Mouse (Mus musculus) midbrain, postnatal 0 days (tissue): ENCODE data around the gene Alpl. TPM values are rescaled to one million over a fixed set of nuclear protein-coding genes. Genes with fewer than 3 reads are reported as not detected.

ENCODE experiments used
- ATAC-seq: fragments of 200-750 bp; cut with Nextera tagmentation; 2 replicates; pipeline ENCODE4 v1.8.0; 2017; ENCODE audit warnings: moderate number of reproducible peaks, mild to moderate bottlenecking, moderate TSS enrichment, moderate library complexity; ENCODE audit not compliant: low FRiP score
- DNase-seq: peaks from one replicate; pipeline ENCODE4 v3.0.0-alpha.2; 2015; ENCODE audit warnings: low spot score
- H3K27ac ChIP-seq: fragments of 300-500 bp; sonication (generic); 2 replicates; pipeline ENCODE4 v1.5.1; 2014; ENCODE audit warnings: low read depth, mild to moderate bottlenecking, low read length, mixed read lengths
- H3K27me3 ChIP-seq: fragments of 300-500 bp; sonication (generic); 2 replicates; pipeline ENCODE4 v1.6.1; 2014; ENCODE audit warnings: low read length, control low read depth, mixed read lengths; ENCODE audit not compliant: insufficient read depth
- H3K36me3 ChIP-seq: fragments of 300-500 bp; sonication (generic); 2 replicates; pipeline ENCODE4 v1.6.1; 2014; ENCODE audit warnings: low read length, control low read depth, mixed read lengths; ENCODE audit not compliant: insufficient read depth
- H3K4me1 ChIP-seq: fragments of 300-500 bp; sonication (generic); 2 replicates; pipeline ENCODE4 v1.6.1; 2014; ENCODE audit warnings: mild to moderate bottlenecking, control low read depth, antibody characterized with exemption, low read length, mixed read lengths; ENCODE audit not compliant: insufficient read depth
- H3K4me2 ChIP-seq: fragments of 300-500 bp; sonication (generic); 2 replicates; pipeline ENCODE4 v1.6.1; 2014; ENCODE audit warnings: low read depth, mild to moderate bottlenecking, low read length, mixed read lengths; ENCODE audit not compliant: poor library complexity, severe bottlenecking
- H3K4me3 ChIP-seq: fragments of 300-500 bp; sonication (generic); 2 replicates; pipeline ENCODE4 v1.5.1; 2014; ENCODE audit warnings: low read depth, mild to moderate bottlenecking, low read length, moderate library complexity
- H3K9ac ChIP-seq: fragments of 300-500 bp; sonication (generic); replicated peaks from 2 replicates; pipeline ENCODE4 v1.6.1; 2014; ENCODE audit warnings: mild to moderate bottlenecking, low read length, moderate library complexity, mixed read lengths; ENCODE audit not compliant: poor library complexity, severe bottlenecking
- H3K9me3 ChIP-seq: fragments of 300-500 bp; sonication (generic); 2 replicates; pipeline ENCODE4 v1.6.1; 2016; ENCODE audit warnings: low read length, control low read depth
- CTCF ChIP-seq: IDR thresholded peaks from 2 replicates; pipeline ENCODE4 v1.5.1; 2016; ENCODE audit warnings: antibody characterized with exemption, mild to moderate bottlenecking
- WGBS: fragments of 180-500 bp; shearing (Covaris S2); extraction: QIAGEN DNeasy Blood & Tissue Kit; methylation state at CpG from one replicate; pipeline ENCODE4 v1.1.7; 2014; 5-methylcytosine and 5-hydroxymethylcytosine counted together
- polyA plus RNA-seq: library from polyadenylated mRNA; unstranded; fragments of >200 nt; fragmentation: Nextera tagmentation; extraction: Ambion mirVana; gene quantifications from 2 replicates; pipeline ENCODE4 v1.2.1, GENCODE M21; 2015
- total RNA-seq: library from RNA; depleted of rRNA; stranded (reverse); fragments of >200 nt; gene quantifications from 2 replicates; pipeline ENCODE4 v1.2.3, GENCODE M21; 2014

The Alpl gene
- total and polyA plus RNA-seq, 2 experiments from 2014 or later = 14.3 to 16.1 TPM

DNA sequence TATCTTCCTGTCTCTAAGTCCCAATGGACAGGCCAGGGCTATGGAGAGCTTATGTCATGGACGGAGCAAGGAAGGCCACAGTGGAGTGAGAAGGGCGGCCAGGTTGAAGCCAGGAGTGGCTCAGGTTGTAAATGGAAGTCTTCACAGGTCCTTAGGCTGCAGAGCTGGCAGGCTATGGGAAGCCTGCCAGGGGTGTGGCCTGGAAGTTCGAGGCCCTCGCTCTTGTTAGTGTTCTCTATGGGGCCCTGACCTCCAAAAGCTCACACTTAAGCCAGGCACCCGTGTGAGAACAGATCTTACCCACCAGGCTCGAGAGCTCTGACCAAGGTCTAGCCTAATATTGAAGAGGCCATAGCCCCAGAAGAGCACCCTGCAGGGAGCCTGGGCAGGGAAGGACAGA, 9.7 kb downstream of the Alpl start:
- 85% methylated on average over 6 of the region's 6 CpGs for WGBS
- no peaks in the 10 kb centered on the region for H3K9me3 ChIP-seq
- no peak overlapping the region for H3K9ac ChIP-seq
- no peaks in the 10 kb centered on the region for H3K36me3 ChIP-seq
- H3K27ac ChIP-seq = no peak overlapping the region
- no peaks in the 10 kb centered on the region; the same call in 1 of the 2 replicates for H3K4me1 ChIP-seq
- no peak for ATAC-seq
- H3K27me3 ChIP-seq = no peaks in the 10 kb centered on the region
- no peak for DNase-seq
- no peak for TF ChIP-seq CTCF
- H3K4me2 ChIP-seq = no peak overlapping the region
- H3K4me3 ChIP-seq = no peak overlapping the region

DNA sequence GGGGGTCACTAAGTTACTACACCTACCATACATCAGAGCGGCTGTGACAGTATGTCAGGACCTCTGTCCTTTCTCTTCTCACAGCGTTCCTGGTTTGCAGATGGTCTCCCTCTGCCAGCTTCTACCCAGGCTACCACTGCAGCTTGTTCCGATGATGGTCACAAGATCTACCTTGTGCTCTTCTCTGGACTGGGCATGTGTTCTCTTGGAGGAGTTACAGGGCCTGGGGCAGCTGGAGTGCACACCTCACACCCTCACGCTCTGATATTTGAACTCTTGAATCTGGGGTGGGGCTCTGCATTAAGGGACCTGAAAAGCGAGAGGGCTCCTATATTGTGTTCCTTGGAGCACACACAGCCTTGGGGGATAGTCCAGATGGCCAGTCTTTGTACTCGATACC, 10.9 kb downstream of the Alpl start:
- TF ChIP-seq CTCF = no peak
- Histone ChIP-seq H3K4me1 (no peaks in the 10 kb centered on the region; the same call in 1 of the 2 replicates), H3K9ac (no peak overlapping the region), H3K27ac (no peak overlapping the region), H3K9me3 (no peaks in the 10 kb centered on the region), H3K36me3 (no peaks in the 10 kb centered on the region), H3K27me3 (no peaks in the 10 kb centered on the region), H3K4me3 (no peak overlapping the region), H3K4me2 (no peak overlapping the region)
- ATAC-seq (no peak), DNase-seq (no peak)
- 90% methylated on average over 6 of the region's 6 CpGs for WGBS

GRCm38 (mm10) chr4:137784741-137785140, 11.4 kb downstream of the Alpl start:
- H3K27me3 ChIP-seq = no peaks in the 10 kb centered on the region
- H3K9ac ChIP-seq = no peak overlapping the region
- no peaks in the 10 kb centered on the region; the same call in 1 of the 2 replicates for H3K4me1 ChIP-seq
- DNase-seq (no peak), ATAC-seq (no peak)
- TF ChIP-seq CTCF = no peak
- H3K4me2 ChIP-seq = no peak overlapping the region
- WGBS = 78% methylated on average over 6 of the region's 6 CpGs
- H3K36me3 ChIP-seq = no peaks in the 10 kb centered on the region
- no peak overlapping the region for H3K27ac ChIP-seq
- H3K9me3 ChIP-seq = no peaks in the 10 kb centered on the region
- H3K4me3 ChIP-seq = no peak overlapping the region

- Histone ChIP-seq H3K9me3 (no peaks in the 10 kb centered on the region), H3K4me1 (no peaks in the 10 kb centered on the region; the same call in 1 of the 2 replicates), H3K27ac (peak overlapping the region; percentile 47), H3K36me3 (no peaks in the 10 kb centered on the region), H3K27me3 (no peaks in the 10 kb centered on the region), H3K9ac (no peak overlapping the region), H3K4me3 (no peak overlapping the region), H3K4me2 (no peak overlapping the region)
- ATAC-seq (peak; percentile 52; the same call in 1 of the 2 replicates), DNase-seq (peak; percentile 62)
- 26% methylated on average over 8 of the region's 9 CpGs for WGBS
- TF ChIP-seq CTCF = no peak
Measured at GRCm38 (mm10) chr4:137783541-137784191, 12.5 kb downstream of the Alpl start.

GRCm38 (mm10) chr4:137781949-137782348, 14.2 kb downstream of the Alpl start:
- WGBS = 80% methylated on average over 5 of the region's 5 CpGs
- DNase-seq = no peak
- no peak overlapping the region for H3K9ac ChIP-seq
- no peaks in the 10 kb centered on the region; the same call in 1 of the 2 replicates for H3K4me1 ChIP-seq
- H3K4me2 ChIP-seq = no peak overlapping the region
- H3K9me3 ChIP-seq = no peaks in the 10 kb centered on the region
- no peak for ATAC-seq
- H3K27me3 ChIP-seq = no peaks in the 10 kb centered on the region
- H3K36me3 ChIP-seq = no peaks in the 10 kb centered on the region
- no peak overlapping the region for H3K4me3 ChIP-seq
- no peak overlapping the region for H3K27ac ChIP-seq
- TF ChIP-seq CTCF = no peak

DNA sequence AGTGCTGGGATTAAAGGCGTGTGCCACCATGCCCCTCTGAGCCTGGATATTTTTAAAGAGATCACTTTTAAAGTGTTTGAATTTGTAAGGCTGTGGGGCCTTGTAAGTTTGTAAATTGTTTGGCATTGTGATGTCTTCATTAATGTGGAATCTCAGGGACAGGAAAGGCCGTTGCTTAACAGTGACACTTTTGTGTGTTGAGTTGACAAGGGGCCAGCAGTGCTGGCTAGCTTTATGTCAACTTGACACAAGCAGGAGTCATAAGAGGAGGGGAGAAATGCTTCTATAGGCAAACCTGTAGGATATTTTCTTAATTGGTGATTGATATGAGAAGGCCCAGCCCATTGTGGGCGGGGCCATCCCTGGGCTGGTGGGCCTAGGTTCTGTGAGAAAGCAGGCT, 15.2 kb downstream of the Alpl start:
- Histone ChIP-seq H3K4me1 (no peaks in the 10 kb centered on the region; the same call in 1 of the 2 replicates), H3K9me3 (no peaks in the 10 kb centered on the region)
- WGBS = 77% methylated on average over 3 of the region's 3 CpGs

More for the DNA sequence above, 15.2 kb downstream of the Alpl start:
- ATAC-seq (no peak), DNase-seq (no peak)
- Histone ChIP-seq H3K27me3 (no peaks in the 10 kb centered on the region), H3K4me2 (no peak overlapping the region), H3K36me3 (no peaks in the 10 kb centered on the region), H3K4me3 (no peak overlapping the region), H3K9ac (no peak overlapping the region), H3K27ac (no peak overlapping the region)
- TF ChIP-seq CTCF = no peak
